Mouse (Mus musculus): ENCODE results near the gene Cldn2.
A peak's percentile ranks its signal among the peaks of the same experiment; 100 is the strongest.
"Not testable (repeated sequence)": the region's sequence is repeated elsewhere in the genome, so short reads cannot be mapped to it uniquely, and the experiment has no call there.

Cldn2 gene

GRCm38 (mm10) chrX:139800406-139800878, at the start of gene Cldn2:
Gene Cldn2, plus strand, starts transcription at chrX:139800828.
- DNase-seq (ENCODE audit: extremely low spot score), result no peak

GRCm38 (mm10) chrX:139751855-139752254, 48.8 kb upstream of the Cldn2 start:
- peak; percentile 12 for DNase-seq (ENCODE audit: extremely low spot score)

- DNase-seq (ENCODE audit: extremely low spot score), result not testable (repeated sequence)
Observed at GRCm38 (mm10) chrX:139758634-139759033, 42.0 kb upstream of the Cldn2 start.

GRCm38 (mm10) chrX:139762546-139762945, 38.1 kb upstream of the Cldn2 start:
- DNase-seq (ENCODE audit: extremely low spot score), result no peak

- no peak for DNase-seq (ENCODE audit: extremely low spot score)
Observed at GRCm38 (mm10) chrX:139769975-139770637, 30.5 kb upstream of the Cldn2 start.

GRCm38 (mm10) chrX:139774309-139775083, 26.1 kb upstream of the Cldn2 start:
- peak; percentile 44 for DNase-seq (ENCODE audit: extremely low spot score)

- DNase-seq (ENCODE audit: extremely low spot score), result no peak
Observed at GRCm38 (mm10) chrX:139775084-139775612, 25.5 kb upstream of the Cldn2 start.

GRCm38 (mm10) chrX:139777357-139777756, 23.3 kb upstream of the Cldn2 start:
- peak; percentile 47 for DNase-seq (ENCODE audit: extremely low spot score)

GRCm38 (mm10) chrX:139778886-139779285, 21.7 kb upstream of the Cldn2 start:
- no peak for DNase-seq (ENCODE audit: extremely low spot score)

GRCm38 (mm10) chrX:139779401-139779800, 21.2 kb upstream of the Cldn2 start:
- no peak for DNase-seq (ENCODE audit: extremely low spot score)

- DNase-seq (ENCODE audit: extremely low spot score), result no peak
Observed at GRCm38 (mm10) chrX:139780988-139781387, 19.6 kb upstream of the Cldn2 start.

- no peak for DNase-seq (ENCODE audit: extremely low spot score)
Observed at GRCm38 (mm10) chrX:139781563-139781962, 19.1 kb upstream of the Cldn2 start.

GRCm38 (mm10) chrX:139782278-139783044, 18.2 kb upstream of the Cldn2 start, which contains the start of gene Ripply1:
Gene Ripply1, minus strand, starts transcription at chrX:139782353.
- DNase-seq (ENCODE audit: extremely low spot score), result peak; percentile 27

GRCm38 (mm10) chrX:139783045-139783422, 17.6 kb upstream of the Cldn2 start:
- no peak for DNase-seq (ENCODE audit: extremely low spot score)

- DNase-seq (ENCODE audit: extremely low spot score), result no peak
Observed at GRCm38 (mm10) chrX:139785764-139786163, 14.9 kb upstream of the Cldn2 start.

- no peak for DNase-seq (ENCODE audit: extremely low spot score)
Observed at GRCm38 (mm10) chrX:139794072-139794845, 6.4 kb upstream of the Cldn2 start.

GRCm38 (mm10) chrX:139796037-139796436, 4.6 kb upstream of the Cldn2 start:
- DNase-seq (ENCODE audit: extremely low spot score), result no peak

GRCm38 (mm10) chrX:139797875-139798274, 2.8 kb upstream of the Cldn2 start:
- DNase-seq (ENCODE audit: extremely low spot score), result no peak

- no peak for DNase-seq (ENCODE audit: extremely low spot score)
Observed at GRCm38 (mm10) chrX:139799953-139800352, 675 bp upstream of the Cldn2 start.

- no peak for DNase-seq (ENCODE audit: extremely low spot score)
Observed at GRCm38 (mm10) chrX:139803028-139803427, 2.4 kb downstream of the Cldn2 start.

GRCm38 (mm10) chrX:139805918-139806317, 5.3 kb downstream of the Cldn2 start:
- DNase-seq (ENCODE audit: extremely low spot score), result no peak

Measured in embryo, embryonic 9.5 days (tissue).